Mouse (Mus musculus) left cerebral cortex, adult 2 months (tissue): Measurements from ENCODE around the gene H2al1d. TPM values are rescaled to one million over a fixed set of nuclear protein-coding genes. Genes with fewer than 3 reads are reported as not detected.
"Not testable (repeated sequence)": the region's sequence is repeated elsewhere in the genome, so short reads cannot be mapped to it uniquely, and the experiment has no call there.

ENCODE experiments used
- DNase-seq, 2 experiments: peaks; one replicate each; pipeline ENCODE4 v3.0.0; 2021 to 2022; ENCODE audit warnings: low spot score in 2 of 2, mixed read lengths in 1 of 2; ENCODE audit errors: extremely low spot score in 1 of 2
- H3K27ac ChIP-seq: fragments of 200-600 bp; 2 replicates; pipeline ENCODE4 v1.8.1; 2022
- H3K4me3 ChIP-seq: fragments of 200-600 bp; 2 replicates; pipeline ENCODE4 v1.8.1; 2022
- CTCF ChIP-seq: fragments of 200-600 bp; IDR thresholded peaks from 2 replicates; pipeline ENCODE4 v1.8.1; 2022; ENCODE audit warnings: antibody characterized with exemption, mild to moderate bottlenecking, moderate library complexity
- intact Hi-C: fragments of 180-260 bp; cut with DNase I; formaldehyde crosslinking; loops from one replicate; pipeline ENCODE4 v1.15.1; 2025
- total RNA-seq, 2 experiments: library from RNA; stranded (reverse); gene quantifications; 2 replicates each; pipeline ENCODE4 v1.2.3; 2021

The H2al1d gene
- total RNA-seq, 2 experiments from 2014 or later: not detected

GRCm38 (mm10) chrX:11327522-11327921 lies 18.9 kb downstream of the H2al1d start, which contains the start of gene H2al1j:
Gene H2al1j (plus strand): TSS chrX:11327822.
- H3K4me3 ChIP-seq, H3K27ac ChIP-seq, intact Hi-C loops, DNase-seq: not testable (repeated sequence)

DNA sequence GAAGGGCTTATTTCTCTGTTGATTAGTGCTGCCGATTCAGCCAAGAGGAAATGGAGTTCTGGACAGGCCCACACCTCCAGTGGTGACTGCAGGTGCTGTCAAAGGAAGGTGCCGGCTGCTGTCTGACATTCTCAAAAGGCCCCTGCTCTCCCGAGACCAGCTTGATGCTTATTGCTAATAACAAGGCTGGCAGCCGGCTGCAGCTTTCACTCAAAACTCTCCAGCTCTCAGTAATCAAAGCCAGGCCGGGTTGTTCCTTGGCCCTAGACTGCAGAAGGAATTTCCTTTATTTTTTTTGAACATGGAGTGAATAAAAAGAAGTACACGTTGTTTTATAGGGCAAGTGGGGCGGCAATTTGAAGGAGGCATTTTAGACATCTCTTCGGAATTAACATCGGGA lies 37.1 kb downstream of the H2al1d start:
- TF ChIP-seq CTCF: no peak
- no peak for DNase-seq
- no peak overlapping the region for H3K4me3 ChIP-seq
- intact Hi-C loops: no loop called here
- no peak overlapping the region for H3K27ac ChIP-seq

DNA sequence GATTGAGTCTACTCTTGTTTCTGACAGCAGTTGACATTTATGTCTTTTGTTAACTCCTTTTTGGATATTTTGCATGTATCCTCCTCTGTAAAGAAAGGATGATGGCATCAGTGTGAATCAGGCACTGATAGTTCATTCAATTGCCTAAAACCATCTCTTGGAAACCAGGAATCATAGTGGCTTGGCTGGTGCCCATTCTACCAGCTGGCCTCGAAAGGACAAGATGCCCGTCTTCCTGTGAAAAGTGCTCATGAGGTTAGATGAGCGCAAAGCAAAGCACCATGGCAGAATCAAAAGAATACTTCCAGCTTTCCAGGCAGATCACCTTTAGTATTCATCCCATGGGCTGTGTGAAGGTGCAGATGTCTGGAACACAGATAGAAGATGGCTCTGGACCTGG lies 38.1 kb downstream of the H2al1d start:
- Histone ChIP-seq H3K4me3 (no peak overlapping the region), H3K27ac (no peak overlapping the region)
- no peak for DNase-seq
- no peak for TF ChIP-seq CTCF
- intact Hi-C loops: no loop called here

Other genes with a start within 250 kb of the H2al1d start
- gene H2al1a, start 9.6 kb upstream of the H2al1d start, total RNA-seq: not detected
- not detected for gene H2al1b, start 6.4 kb upstream of the H2al1d start, total RNA-seq
- not detected for gene H2al1c, start 3.2 kb upstream of the H2al1d start, total RNA-seq
- not detected for gene H2al1e, start 3.1 kb downstream of the H2al1d start, total RNA-seq
- not detected for gene H2al1f, start 6.3 kb downstream of the H2al1d start, total RNA-seq
- not detected for gene H2al1g, start 9.4 kb downstream of the H2al1d start, total RNA-seq
- gene H2al1h, start 12.7 kb downstream of the H2al1d start, total RNA-seq: not detected
- gene H2al1i, start 15.8 kb downstream of the H2al1d start, total RNA-seq: not detected
- gene H2al1j, start 19.0 kb downstream of the H2al1d start, total RNA-seq: not detected